Mouse (Mus musculus): ENCODE data around the gene Fkrp. TPM values are rescaled to one million over a fixed set of nuclear protein-coding genes. Genes with fewer than 3 reads are reported as not detected.

Fkrp gene
- polyA plus RNA-seq, 1 experiment, result 8.4 TPM

- H3K4me1 ChIP-seq (ENCODE audit: control insufficient read depth, insufficient read depth, insufficient read length, low read length), result no peaks in the 10 kb centered on the region
- 0 out of 2 replicates have a peak overlapping the region, but pooled peaks have one; percentile 15 for H3K27ac ChIP-seq (replicated peaks; ENCODE audit: low read depth, low read length)
- peak overlapping the region; percentile 39 for H3K4me3 ChIP-seq (ENCODE audit: insufficient read depth, low read depth, low read length)
Measured at GRCm38 (mm10) chr7:16785541-16786083, 30.9 kb downstream of the Fkrp start.

DNA sequence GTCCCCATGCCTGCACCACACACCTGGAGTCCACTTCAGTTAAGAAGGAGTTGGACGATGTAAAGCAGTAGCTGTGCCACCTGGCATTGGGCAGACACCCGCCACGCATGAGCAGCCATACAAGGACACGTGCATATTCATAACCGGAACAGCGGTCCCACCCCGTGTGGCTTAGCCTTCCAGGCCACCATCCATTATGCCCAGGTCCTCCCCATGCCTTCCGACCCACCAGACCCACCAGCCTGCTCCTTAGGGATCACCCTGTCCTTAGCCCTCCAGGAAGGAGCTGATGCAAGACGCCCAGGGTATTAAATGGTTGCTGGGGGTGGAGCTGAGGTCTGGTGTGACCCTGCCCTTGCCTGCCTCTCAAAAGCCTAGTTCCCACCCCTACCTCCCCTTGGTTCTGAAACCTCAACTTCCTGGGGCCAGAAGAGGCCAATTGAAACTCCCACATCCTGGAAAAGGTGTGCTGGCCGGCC lies 32.0 kb downstream of the Fkrp start:
- Histone ChIP-seq H3K4me3 (ENCODE audit: insufficient read depth, low read depth, low read length) (peak overlapping the region; percentile 85), H3K4me1 (ENCODE audit: control insufficient read depth, insufficient read depth, insufficient read length, low read length) (peaks cover 2% of the 10 kb centered on the region; the same call in 1 of the 2 replicates), H3K27ac (replicated peaks; ENCODE audit: low read depth, low read length) (peak overlapping the region; percentile 70)

DNA sequence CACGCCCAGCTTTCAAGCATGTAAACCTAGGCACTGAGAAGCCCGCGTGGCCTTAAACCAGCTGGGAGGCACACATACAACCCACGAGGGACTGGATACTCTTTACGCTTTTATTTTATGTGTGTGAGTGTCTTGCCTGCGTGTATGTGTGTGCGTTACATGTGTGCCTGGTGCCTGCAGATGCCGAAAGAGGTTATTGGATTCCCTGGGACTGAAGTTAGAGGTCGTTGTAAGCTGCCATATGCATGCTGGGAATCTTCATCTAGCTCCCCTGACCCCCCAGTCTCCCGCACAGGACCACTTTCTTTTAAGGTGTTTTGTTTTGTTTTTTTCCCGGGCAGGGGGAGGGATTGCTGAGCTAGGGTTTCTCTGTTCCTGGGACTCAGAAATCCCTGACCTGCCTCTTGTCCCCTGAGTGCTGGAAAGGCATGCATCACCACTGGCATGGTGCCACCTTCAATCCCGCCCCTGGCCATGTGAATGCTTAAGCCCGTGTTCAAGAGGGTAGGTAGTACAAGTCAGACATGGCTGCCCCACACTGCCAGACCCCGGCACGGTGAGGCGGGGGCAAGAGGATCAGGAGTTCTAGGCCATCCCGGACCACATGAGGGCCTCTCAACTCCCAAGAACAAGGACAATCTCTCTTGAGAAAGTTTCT lies 32.6 kb downstream of the Fkrp start:
- Histone ChIP-seq H3K4me3 (ENCODE audit: insufficient read depth, low read depth, low read length) (peak overlapping the region; percentile 85), H3K4me1 (ENCODE audit: control insufficient read depth, insufficient read depth, insufficient read length, low read length) (peaks cover 2% of the 10 kb centered on the region; the same call in 1 of the 2 replicates), H3K27ac (replicated peaks; ENCODE audit: low read depth, low read length) (peak overlapping the region; percentile 75)

GRCm38 (mm10) chr7:16783224-16783688 lies 33.3 kb downstream of the Fkrp start:
- peak overlapping the region; percentile 85 for H3K4me3 ChIP-seq (ENCODE audit: insufficient read depth, low read depth, low read length)
- peak overlapping the region; percentile 75 for H3K27ac ChIP-seq (replicated peaks; ENCODE audit: low read depth, low read length)
- peaks cover 2% of the 10 kb centered on the region; the same call in 1 of the 2 replicates for H3K4me1 ChIP-seq (ENCODE audit: control insufficient read depth, insufficient read depth, insufficient read length, low read length)

DNA sequence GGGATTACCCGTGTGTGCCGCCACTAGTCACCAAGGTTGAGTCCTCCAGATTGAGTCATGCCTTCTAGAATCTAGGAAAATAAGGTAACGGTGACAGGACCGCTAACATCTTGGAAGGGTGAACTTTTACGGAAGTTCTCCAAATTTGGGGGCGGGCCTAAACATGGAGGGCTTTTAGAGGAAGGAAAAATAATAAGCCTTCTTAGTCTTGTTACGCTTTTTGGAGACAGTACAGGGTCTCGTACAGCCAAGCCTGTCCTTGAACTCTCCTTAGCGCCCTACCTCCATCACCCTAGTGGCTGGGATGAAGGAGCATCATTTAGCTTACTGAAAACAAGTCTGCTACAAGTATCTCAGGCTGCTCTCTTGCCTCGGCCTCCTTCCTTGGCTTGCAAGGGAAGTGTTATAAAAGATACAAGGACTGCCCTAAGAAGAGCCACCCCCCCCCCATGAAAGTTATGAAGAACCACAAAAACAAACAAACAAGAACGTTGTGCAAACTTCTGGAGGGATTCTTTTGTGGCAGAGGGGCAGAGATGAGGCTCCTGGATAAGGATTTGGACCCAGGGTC lies 33.9 kb downstream of the Fkrp start:
- peak overlapping the region; percentile 85 for H3K4me3 ChIP-seq (ENCODE audit: insufficient read depth, low read depth, low read length)
- peak overlapping the region; percentile 75 for H3K27ac ChIP-seq (replicated peaks; ENCODE audit: low read depth, low read length)
- H3K4me1 ChIP-seq (ENCODE audit: control insufficient read depth, insufficient read depth, insufficient read length, low read length), result peaks cover 2% of the 10 kb centered on the region; the same call in 1 of the 2 replicates

DNA sequence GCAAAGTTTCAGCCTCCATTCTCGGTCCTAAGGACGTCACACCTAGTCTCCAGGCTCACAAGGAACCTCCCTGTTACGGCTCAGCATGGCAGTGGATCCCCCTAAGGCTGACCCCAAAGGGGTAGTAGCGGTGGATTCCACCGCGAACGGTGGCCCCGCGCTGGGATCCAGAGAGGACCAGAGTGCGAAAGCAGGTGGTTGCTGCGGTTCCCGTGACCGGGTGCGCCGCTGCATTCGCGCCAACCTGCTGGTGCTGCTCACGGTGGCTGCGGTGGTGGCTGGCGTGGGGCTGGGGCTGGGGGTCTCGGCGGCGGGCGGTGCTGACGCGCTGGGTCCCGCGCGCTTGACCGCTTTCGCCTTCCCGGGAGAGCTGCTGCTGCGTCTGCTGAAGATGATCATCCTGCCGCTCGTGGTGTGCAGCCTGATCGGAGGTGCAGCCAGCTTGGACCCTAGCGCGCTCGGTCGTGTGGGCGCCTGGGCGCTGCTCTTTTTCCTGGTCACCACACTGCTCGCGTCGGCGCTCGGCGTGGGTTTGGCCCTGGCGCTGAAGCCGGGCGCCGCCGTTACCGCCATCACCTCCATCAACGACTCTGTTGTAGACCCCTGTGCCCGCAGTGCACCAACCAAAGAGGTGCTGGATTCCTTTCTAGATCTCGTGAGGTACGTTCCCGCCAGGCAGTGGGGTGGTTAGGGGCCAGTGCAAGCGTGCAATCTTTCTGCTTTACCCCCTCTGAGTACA lies 34.5 kb downstream of the Fkrp start:
- peaks cover 2% of the 10 kb centered on the region; the same call in 1 of the 2 replicates for H3K4me1 ChIP-seq (ENCODE audit: control insufficient read depth, insufficient read depth, insufficient read length, low read length)
- peak overlapping the region; percentile 75 for H3K27ac ChIP-seq (replicated peaks; ENCODE audit: low read depth, low read length)
- H3K4me3 ChIP-seq (ENCODE audit: insufficient read depth, low read depth, low read length), result peak overlapping the region; percentile 85

DNA sequence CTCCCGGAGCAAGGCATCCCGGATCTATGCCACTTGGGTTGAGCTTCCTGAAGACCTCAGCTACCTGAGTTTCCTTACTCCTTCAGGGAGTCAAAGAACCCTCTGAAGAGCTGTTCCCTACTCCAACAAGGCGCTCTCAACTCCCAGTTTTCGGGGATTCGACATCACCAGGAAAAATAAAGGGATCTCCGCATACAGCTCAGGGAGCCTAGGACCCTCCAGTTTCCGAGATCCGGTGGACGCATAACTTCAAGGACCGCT lies 35.0 kb downstream of the Fkrp start:
- peak overlapping the region; percentile 85 for H3K4me3 ChIP-seq (ENCODE audit: insufficient read depth, low read depth, low read length)
- peaks cover 2% of the 10 kb centered on the region; the same call in 1 of the 2 replicates for H3K4me1 ChIP-seq (ENCODE audit: control insufficient read depth, insufficient read depth, insufficient read length, low read length)
- peak overlapping the region; percentile 75 for H3K27ac ChIP-seq (replicated peaks; ENCODE audit: low read depth, low read length)

DNA sequence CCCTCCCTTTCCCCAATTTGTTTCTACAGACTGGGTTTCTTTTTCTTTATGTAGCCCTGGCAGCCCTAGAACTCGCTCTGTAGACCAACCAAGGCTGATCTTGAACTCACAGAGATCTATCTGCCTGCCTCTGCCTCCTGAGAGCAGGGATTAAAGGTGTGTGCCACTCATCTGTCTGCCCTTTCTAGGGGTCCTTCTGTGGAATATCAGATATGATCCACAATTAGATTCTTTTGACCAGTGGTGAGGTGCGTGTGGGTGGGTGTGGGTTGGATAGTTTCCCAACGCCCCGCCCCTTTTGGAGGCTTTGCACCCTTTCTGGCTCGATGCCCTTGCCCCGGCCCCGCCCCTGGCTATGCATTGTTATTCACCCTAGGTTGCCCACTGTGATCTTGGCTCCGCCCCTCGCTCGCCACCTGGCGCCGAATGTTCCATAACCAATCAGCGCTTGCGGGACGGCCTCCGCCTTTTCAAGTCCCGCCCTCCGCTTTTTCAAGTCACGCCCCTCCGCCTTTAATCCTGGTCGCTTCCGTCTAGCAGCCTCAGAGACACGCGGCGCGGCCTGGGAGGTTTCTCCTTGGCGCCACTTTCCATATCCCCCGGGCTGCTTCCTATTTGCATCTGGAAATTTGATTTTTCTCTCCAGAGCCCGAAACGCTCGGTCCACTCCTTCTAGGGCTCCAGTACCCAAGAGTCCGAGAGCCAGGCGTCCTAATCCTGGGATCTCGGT lies 35.5 kb downstream of the Fkrp start, which contains the start of gene Slc1a5:
Slc1a5 (plus strand) TSS at position 516 of the 730 bp plus-strand sequence.
- Histone ChIP-seq H3K27ac (replicated peaks; ENCODE audit: low read depth, low read length) (peak within 1 kb of the TSS; percentile 75), H3K4me3 (ENCODE audit: insufficient read depth, low read depth, low read length) (peak within 1 kb of the TSS; percentile 85), H3K4me1 (ENCODE audit: control insufficient read depth, insufficient read depth, insufficient read length, low read length) (peaks cover 2% of the 10 kb centered on the region; the same call in 1 of the 2 replicates)

DNA sequence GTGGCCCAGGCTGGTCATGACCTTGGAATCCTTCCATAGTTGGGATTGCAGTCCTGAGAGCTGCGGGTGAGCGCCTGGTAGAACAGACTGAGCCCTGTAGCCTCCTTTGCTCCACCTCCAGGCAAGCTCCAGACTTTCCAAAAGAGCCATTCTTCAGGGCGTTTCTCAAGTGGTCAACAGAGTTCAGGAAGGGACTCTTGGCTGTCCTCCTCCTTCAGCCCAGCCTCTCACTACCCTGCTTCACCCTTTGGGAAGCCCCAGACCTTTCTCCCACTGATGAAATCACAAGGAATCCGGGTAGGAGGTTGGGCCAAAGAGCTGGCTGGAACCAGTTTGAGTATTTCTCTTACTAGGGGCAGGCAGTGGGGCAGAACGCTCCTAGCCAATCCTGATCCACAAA lies 36.5 kb downstream of the Fkrp start:
- Histone ChIP-seq H3K27ac (replicated peaks; ENCODE audit: low read depth, low read length) (peak overlapping the region; percentile 80), H3K4me3 (ENCODE audit: insufficient read depth, low read depth, low read length) (no peak overlapping the region), H3K4me1 (ENCODE audit: control insufficient read depth, insufficient read depth, insufficient read length, low read length) (peaks cover 2% of the 10 kb centered on the region; the same call in 1 of the 2 replicates)

GRCm38 (mm10) chr7:16775888-16776287 lies 40.6 kb downstream of the Fkrp start:
- Histone ChIP-seq H3K4me1 (ENCODE audit: control insufficient read depth, insufficient read depth, insufficient read length, low read length) (peaks cover 2% of the 10 kb centered on the region; the same call in 1 of the 2 replicates), H3K4me3 (ENCODE audit: insufficient read depth, low read depth, low read length) (no peak overlapping the region)

DNA sequence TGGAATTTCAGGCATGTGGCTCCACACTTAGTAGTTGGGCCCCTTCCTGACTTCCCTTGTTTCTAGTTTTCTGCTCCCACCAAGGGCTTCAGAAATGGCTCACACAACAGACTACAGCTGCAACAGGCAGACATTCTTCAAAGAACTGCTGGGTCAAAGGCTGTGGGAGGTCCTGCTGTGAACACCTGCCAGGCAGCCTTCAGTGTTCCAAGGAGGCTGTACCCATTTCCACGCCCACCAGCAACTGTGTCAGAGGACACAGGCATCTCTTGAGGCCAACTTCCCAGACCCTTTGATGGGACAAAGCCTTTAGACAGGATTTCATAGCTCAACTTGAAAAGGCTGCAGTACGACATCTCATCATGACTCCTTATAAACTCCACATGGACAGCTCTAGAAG lies 50.1 kb downstream of the Fkrp start:
- Histone ChIP-seq H3K27ac (replicated peaks; ENCODE audit: low read depth, low read length) (peak overlapping the region; percentile 91), H3K4me1 (ENCODE audit: control insufficient read depth, insufficient read depth, insufficient read length, low read length) (peaks cover 12% of the 10 kb centered on the region), H3K4me3 (ENCODE audit: insufficient read depth, low read depth, low read length) (peak overlapping the region; percentile 46)

More at GRCm38 (mm10) chr7:16775888-16776287, 40.6 kb downstream of the Fkrp start:
- no peak overlapping the region for H3K27ac ChIP-seq (replicated peaks; ENCODE audit: low read depth, low read length)

DNA sequence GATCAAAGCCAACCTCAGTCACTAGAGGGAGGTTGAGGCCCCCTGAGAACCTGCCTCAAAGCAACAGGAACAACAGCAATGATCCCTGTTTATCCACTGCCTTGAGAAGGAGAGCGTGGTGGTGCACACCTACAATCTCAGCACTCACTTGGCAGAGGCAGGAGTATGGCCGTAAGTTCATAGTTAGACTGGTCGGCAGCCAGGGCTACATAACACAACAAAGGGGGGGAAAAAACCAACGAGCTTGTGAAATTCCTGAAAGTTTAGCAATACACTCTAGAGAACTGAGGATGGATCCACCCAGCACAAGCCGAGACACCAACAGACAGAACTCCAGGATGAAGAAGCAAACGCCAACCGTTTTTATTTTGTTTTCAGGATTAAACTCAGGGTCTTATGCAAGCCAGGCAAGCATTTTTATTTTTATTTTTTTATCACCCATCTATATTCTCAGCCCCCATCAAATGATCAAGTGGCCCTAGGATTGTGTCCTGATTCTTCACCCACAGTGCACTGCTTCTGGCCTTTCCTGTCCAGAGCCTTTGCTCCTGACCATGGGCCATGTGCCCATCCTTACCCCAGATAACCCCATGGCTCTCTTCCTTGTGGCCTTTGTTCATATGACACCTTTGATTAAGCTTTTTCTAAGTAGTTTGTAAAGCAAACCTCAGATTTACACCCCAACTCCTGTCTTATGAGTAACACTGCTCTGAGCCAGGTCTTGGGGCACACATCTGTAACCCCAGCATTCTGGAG lies 52.9 kb downstream of the Fkrp start:
- H3K4me1 ChIP-seq (ENCODE audit: control insufficient read depth, insufficient read depth, insufficient read length, low read length), result peaks cover 14% of the 10 kb centered on the region
- no peak overlapping the region for H3K4me3 ChIP-seq (ENCODE audit: insufficient read depth, low read depth, low read length)
- peak overlapping the region; percentile 55 for H3K27ac ChIP-seq (replicated peaks; ENCODE audit: low read depth, low read length)

- Histone ChIP-seq H3K4me3 (ENCODE audit: insufficient read depth, low read depth, low read length) (peak overlapping the region; percentile 40), H3K4me1 (ENCODE audit: control insufficient read depth, insufficient read depth, insufficient read length, low read length) (peaks cover 10% of the 10 kb centered on the region), H3K27ac (replicated peaks; ENCODE audit: low read depth, low read length) (peak overlapping the region; percentile 98)
Measured at GRCm38 (mm10) chr7:16761630-16762029, 54.9 kb downstream of the Fkrp start.

DNA sequence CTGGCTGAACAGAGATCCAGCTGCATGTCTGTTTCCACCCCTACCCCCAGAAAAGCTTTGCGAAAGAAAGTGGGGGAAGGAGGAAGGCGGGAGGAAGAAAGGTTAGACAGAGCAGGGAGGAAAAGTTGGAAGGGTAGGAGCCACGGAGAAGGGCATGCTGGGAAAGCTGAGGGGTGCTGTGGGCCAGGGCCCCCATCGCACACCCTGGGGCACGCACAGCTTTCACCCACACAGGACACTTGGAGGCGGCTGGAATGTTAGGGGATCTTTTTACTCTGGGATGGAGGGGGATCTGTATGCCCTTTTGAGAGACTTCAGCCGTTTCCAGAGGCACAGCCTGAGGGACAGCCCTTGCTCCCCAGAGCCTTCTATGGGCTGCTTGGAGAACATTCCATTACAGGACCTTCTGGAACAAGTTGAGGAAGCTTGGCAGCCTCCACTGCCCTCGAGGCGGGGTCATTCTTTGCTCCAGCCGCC lies 55.5 kb downstream of the Fkrp start:
- H3K4me1 ChIP-seq (ENCODE audit: control insufficient read depth, insufficient read depth, insufficient read length, low read length), result peaks cover 12% of the 10 kb centered on the region
- H3K27ac ChIP-seq (replicated peaks; ENCODE audit: low read depth, low read length), result peak overlapping the region; percentile 98
- peak overlapping the region; percentile 34; the same call in 1 of the 2 replicates for H3K4me3 ChIP-seq (ENCODE audit: insufficient read depth, low read depth, low read length)

Data from brown adipose tissue, adult 24 weeks (tissue).